Mouse (Mus musculus) myocyte (in vitro differentiated cells): ENCODE results near the gene Golt1b. TPM values are rescaled to one million over a fixed set of nuclear protein-coding genes. Genes with fewer than 3 reads are reported as not detected.
A peak's percentile ranks its signal among the peaks of the same experiment; 100 is the strongest.

Experiments used
- H3K27me3 ChIP-seq: one replicate; pipeline ENCODE4 v1.6.1; 2011; ENCODE audit not compliant: control insufficient read depth, insufficient read depth, insufficient read length
- H3K36me3 ChIP-seq: one replicate; pipeline ENCODE4 v1.6.1; 2011; ENCODE audit not compliant: control insufficient read depth, insufficient read depth
- H3K4me2 ChIP-seq: one replicate; pipeline ENCODE4 v1.6.1; 2011; ENCODE audit warnings: low read depth, control low read depth
- H3K4me3 ChIP-seq: one replicate; pipeline ENCODE4 v1.5.1; 2011; ENCODE audit warnings: mild to moderate bottlenecking, control low read depth, moderate library complexity
- H3K79me2 ChIP-seq: one replicate; pipeline ENCODE4 v1.6.1; 2011; ENCODE audit not compliant: control insufficient read depth, insufficient read depth
- H3ac ChIP-seq: one replicate; pipeline ENCODE4 v1.6.1; 2011; ENCODE audit not compliant: control insufficient read depth, insufficient read length
- CEBPB ChIP-seq: IDR thresholded peaks from 2 replicates; pipeline ENCODE4 v1.6.1; 2011; ENCODE audit warnings: mild to moderate bottlenecking, moderate library complexity; ENCODE audit not compliant: poor library complexity, insufficient read depth, severe bottlenecking
- E2F4 ChIP-seq: IDR thresholded peaks from one replicate; pipeline ENCODE4 v1.6.1; 2011; ENCODE audit warnings: mild to moderate bottlenecking, control low read depth, moderate library complexity; ENCODE audit not compliant: insufficient read depth
- MAX ChIP-seq: IDR thresholded peaks from one replicate; pipeline ENCODE4 v1.6.1; 2011; ENCODE audit warnings: low read depth, mild to moderate bottlenecking, control low read depth
- MYOD1 ChIP-seq, 3 experiments: IDR thresholded peaks; one replicate each; pipeline ENCODE4 v1.6.1; 2011; ENCODE audit warnings: control low read depth in 2 of 3, low read depth in 2 of 3, mild to moderate bottlenecking in 2 of 3, moderate library complexity in 1 of 3; ENCODE audit not compliant: insufficient read length in 2 of 3, control insufficient read depth in 1 of 3
- MYOG ChIP-seq, 3 experiments: IDR thresholded peaks; one replicate each; pipeline ENCODE4 v1.6.1; 2011; ENCODE audit warnings: control low read depth in 2 of 3, low read depth in 2 of 3, mild to moderate bottlenecking in 2 of 3; ENCODE audit not compliant: insufficient read length in 2 of 3, control insufficient read depth in 1 of 3, insufficient read depth in 1 of 3
- POLR2A ChIP-seq: IDR thresholded peaks from one replicate; pipeline ENCODE4 v1.6.1; 2011; ENCODE audit warnings: low read depth, mild to moderate bottlenecking, control low read depth, moderate library complexity; ENCODE audit not compliant: insufficient read length
- POLR2AphosphoS2 ChIP-seq: IDR thresholded peaks from one replicate; pipeline ENCODE4 v1.6.1; 2011; ENCODE audit warnings: low read depth, control low read depth; ENCODE audit not compliant: insufficient read length
- REST ChIP-seq: IDR thresholded peaks from one replicate; pipeline ENCODE4 v1.6.1; 2011; ENCODE audit warnings: mild to moderate bottlenecking, control low read depth, moderate library complexity; ENCODE audit not compliant: insufficient read depth, insufficient read length
- SRF ChIP-seq: IDR thresholded peaks from one replicate; pipeline ENCODE4 v1.6.1; 2011; ENCODE audit warnings: low read depth; ENCODE audit not compliant: control insufficient read depth, insufficient read length
- TCF12 ChIP-seq: IDR thresholded peaks from one replicate; pipeline ENCODE4 v1.6.1; 2011; ENCODE audit warnings: mild to moderate bottlenecking, control low read depth; ENCODE audit not compliant: poor library complexity, insufficient read depth, severe bottlenecking
- TCF3 ChIP-seq: IDR thresholded peaks from one replicate; pipeline ENCODE4 v1.6.1; 2011; ENCODE audit warnings: low read depth, control low read depth; ENCODE audit not compliant: insufficient read length
- USF1 ChIP-seq: IDR thresholded peaks from one replicate; pipeline ENCODE4 v1.6.1; 2011; ENCODE audit warnings: low read depth, mild to moderate bottlenecking, control low read depth, moderate library complexity
- polyA plus RNA-seq: library from polyadenylated mRNA; unstranded; fragments of >200 nt; fragmentation: generic; extraction: Trizol; gene quantifications from one replicate; pipeline ENCODE4 v1.2.1, GENCODE M21; 2012; ENCODE audit warnings: missing spikeins

The Golt1b gene
- polyA plus RNA-seq, 1 experiment = 22.7 TPM

DNA sequence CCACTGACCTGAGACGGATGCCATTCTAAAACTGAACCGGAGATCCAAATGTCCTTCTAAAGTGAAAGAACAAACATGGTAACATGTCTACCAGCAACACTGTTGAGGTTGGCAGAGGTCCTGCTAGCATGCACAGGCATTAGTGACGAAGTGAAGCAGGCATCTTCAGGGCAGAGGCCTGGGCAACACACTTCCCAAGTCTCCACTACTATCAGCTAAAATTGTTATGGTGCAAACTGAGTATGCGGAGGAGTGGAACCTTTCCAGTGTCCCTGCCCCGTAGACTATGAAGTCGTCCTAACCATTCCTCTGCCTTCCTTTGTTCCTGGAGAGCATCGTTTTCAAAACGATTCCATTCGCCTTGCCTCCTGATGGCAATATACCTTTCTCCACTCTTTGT lies 2.5 kb upstream of the Golt1b start:
- peaks cover 29% of the 10 kb centered on the region for H3K79me2 ChIP-seq
- H3K4me3 ChIP-seq = no peak overlapping the region
- H3K27me3 ChIP-seq = no peaks in the 10 kb centered on the region
- TF ChIP-seq REST = no peak
- TF ChIP-seq POLR2AphosphoS2 = no peak
- TF ChIP-seq MYOD1 (IDR thresholded peaks at IDR 0.05; ENCODE audit: control insufficient read depth in 1 of 3, insufficient read length in 2 of 3, low read depth in 2 of 3) = no peak
- TF ChIP-seq MAX = no peak
- TF ChIP-seq TCF12 = no peak
- no peak for TF ChIP-seq TCF3
- TF ChIP-seq POLR2A = no peak
- TF ChIP-seq CEBPB = no peak
- TF ChIP-seq E2F4 = no peak
- no peak overlapping the region for H3ac ChIP-seq
- H3K4me2 ChIP-seq = no peak overlapping the region
- no peaks in the 10 kb centered on the region for H3K36me3 ChIP-seq

DNA sequence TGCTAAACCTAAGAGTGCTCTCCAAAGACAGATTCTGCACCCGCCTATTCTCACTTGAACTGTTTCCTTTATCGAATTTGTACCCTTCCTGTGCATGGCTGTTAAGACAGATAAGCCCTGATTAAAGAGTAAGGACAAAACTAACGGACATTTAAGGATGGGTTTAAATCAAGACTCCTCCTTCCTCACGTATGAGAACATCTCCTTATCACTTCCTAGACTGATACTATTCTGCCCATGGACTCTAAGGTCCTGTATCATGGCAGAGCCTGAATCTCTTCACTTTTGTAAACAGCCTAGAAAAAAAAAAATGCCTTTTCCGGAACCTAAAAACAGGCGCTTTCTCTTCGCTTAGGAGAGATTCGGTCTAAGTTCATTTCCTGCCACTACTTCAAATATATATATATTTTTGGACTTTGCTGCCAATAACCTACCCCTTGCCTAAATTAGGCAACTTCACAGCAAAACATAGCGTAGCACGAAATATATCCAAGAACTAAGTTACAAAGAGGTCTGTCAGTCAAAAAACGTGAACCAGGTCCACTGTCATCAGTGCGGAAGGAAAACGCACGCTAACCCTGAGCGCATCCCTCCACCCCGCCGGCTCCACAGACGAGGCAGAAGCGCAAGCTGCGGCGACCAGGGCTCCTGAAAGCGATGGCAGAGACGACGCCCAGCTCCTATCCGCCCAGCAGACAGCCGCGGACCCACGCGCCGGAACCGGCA lies 573 bp upstream of the Golt1b start:
- no peak for TF ChIP-seq POLR2A
- TF ChIP-seq E2F4 = no peak
- TF ChIP-seq MAX = no peak
- peak overlapping the region; percentile 70 for H3K4me2 ChIP-seq
- peak overlapping the region; percentile 86 for H3ac ChIP-seq
- H3K36me3 ChIP-seq = no peaks in the 10 kb centered on the region
- H3K79me2 ChIP-seq = peaks cover 48% of the 10 kb centered on the region
- no peaks in the 10 kb centered on the region for H3K27me3 ChIP-seq
- H3K4me3 ChIP-seq = peak overlapping the region; percentile 57

DNA sequence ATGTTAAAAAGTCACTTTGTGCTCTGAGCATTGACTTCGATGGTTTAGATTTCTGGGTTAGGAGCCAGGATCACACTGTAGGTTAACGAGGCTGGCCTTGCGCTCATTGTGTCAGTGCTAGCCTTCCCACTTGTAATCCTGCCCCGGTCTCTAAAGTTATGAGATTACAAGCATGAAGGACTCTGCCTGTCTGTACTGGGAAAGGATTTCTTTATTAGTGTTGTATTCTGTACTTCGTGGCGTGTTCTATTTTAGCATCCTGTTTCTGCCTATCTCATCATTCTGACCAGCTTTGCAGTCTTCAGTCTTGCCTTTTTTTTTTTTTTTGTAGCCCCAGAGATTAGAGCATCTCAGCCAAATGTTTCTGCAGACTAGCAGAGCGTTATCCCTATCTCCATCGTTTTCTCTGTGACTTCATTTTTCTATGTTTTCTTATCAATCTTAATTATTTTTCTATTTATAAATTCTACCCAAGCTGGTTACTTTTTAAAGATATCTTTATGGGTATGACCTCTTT lies 792 bp downstream of the Golt1b start:
- Histone ChIP-seq H3ac (peak overlapping the region; percentile 86), H3K27me3 (no peaks in the 10 kb centered on the region), H3K36me3 (no peaks in the 10 kb centered on the region), H3K79me2 (peaks cover 62% of the 10 kb centered on the region), H3K4me3 (peak overlapping the region; percentile 57), H3K4me2 (peak overlapping the region; percentile 89)
- TF ChIP-seq TCF3 = no peak
- no peak for TF ChIP-seq SRF
- no peak for TF ChIP-seq REST
- TF ChIP-seq POLR2A = no peak

DNA sequence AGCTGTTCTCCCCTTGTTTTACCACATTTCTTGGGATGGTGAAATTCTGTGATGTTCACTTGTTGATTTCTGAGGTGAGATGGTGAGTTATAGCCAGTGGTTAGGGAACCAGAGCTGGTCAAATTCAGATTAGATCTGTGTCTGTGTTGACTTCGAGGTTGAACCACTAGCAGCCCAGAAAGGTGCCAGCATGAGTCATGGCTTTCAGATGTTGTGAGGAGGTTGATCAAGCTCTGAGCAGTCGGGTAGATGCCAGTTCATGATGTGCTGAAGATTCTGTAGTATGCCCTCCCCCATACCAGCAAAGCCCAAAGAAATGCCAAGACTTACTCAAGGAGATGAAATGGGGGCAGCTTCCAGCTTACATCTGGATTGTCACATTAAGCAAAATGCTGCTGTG lies 2.1 kb downstream of the Golt1b start:
- Histone ChIP-seq H3ac (no peak overlapping the region), H3K79me2 (peaks cover 75% of the 10 kb centered on the region), H3K4me3 (peak overlapping the region; percentile 57), H3K36me3 (peaks cover 5% of the 10 kb centered on the region), H3K4me2 (peak overlapping the region; percentile 89), H3K27me3 (no peaks in the 10 kb centered on the region)
- TF ChIP-seq USF1 (no peak), TCF3 (no peak), POLR2AphosphoS2 (no peak), POLR2A (no peak), MYOD1 (IDR thresholded peaks at IDR 0.05; ENCODE audit: control insufficient read depth in 1 of 3, insufficient read length in 2 of 3, low read depth in 2 of 3) (no peak), E2F4 (no peak), MAX (no peak), REST (no peak), TCF12 (no peak), CEBPB (no peak), MYOG (IDR thresholded peaks at IDR 0.05; ENCODE audit: control insufficient read depth in 1 of 3, insufficient read depth in 1 of 3, insufficient read length in 2 of 3, low read depth in 2 of 3) (no peak), SRF (no peak)

DNA sequence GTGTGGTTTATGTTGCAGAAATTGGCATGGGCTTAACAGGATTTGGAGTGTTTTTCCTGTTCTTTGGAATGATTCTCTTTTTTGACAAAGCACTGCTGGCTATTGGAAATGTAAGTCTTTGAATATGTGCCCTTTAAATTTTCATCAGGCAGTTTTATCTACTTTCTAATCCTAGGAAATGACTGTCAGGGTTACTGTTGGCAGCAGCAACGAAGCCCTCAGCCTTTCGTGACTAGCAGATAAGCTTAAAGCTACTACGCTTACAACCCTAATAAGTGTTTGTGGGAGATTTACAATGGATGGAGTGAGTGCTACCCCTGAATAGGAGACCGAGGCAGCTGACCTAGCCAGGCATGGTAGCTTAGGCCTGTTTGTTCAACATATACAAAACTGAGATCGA lies 5.3 kb downstream of the Golt1b start:
- H3K36me3 ChIP-seq = peaks cover 13% of the 10 kb centered on the region
- TF ChIP-seq USF1 (no peak), MYOG (IDR thresholded peaks at IDR 0.05; ENCODE audit: control insufficient read depth in 1 of 3, insufficient read depth in 1 of 3, insufficient read length in 2 of 3, low read depth in 2 of 3) (no peak), TCF3 (no peak), MAX (no peak), E2F4 (no peak), CEBPB (no peak), MYOD1 (IDR thresholded peaks at IDR 0.05; ENCODE audit: control insufficient read depth in 1 of 3, insufficient read length in 2 of 3, low read depth in 2 of 3) (no peak), REST (no peak)
- H3K79me2 ChIP-seq = peaks cover 70% of the 10 kb centered on the region
- no peak overlapping the region for H3K4me2 ChIP-seq
- no peaks in the 10 kb centered on the region for H3K27me3 ChIP-seq
- no peak overlapping the region for H3ac ChIP-seq
- H3K4me3 ChIP-seq = no peak overlapping the region
